ENCODE assay signal across 17 mouse cellular contexts in genomic region chr11:112543473-112543872, GRCm38 (mm10).
DNase-seq lines count a peak whose midpoint lies in the region; ATAC-seq lines count a peak whose summit lies in the region.
"Had no signal": no experiment of that assay in that cellular context is flagged by ENCODE, and none has a peak within 500 bp of the region (broad histone marks: within the 10 kb centered on the region; RNA-seq: fewer than 3 reads in every experiment).

No protein-coding gene starts in this region.

- H3K4me2 ChIP-seq in heart, embryonic 13.5 days, result no peak overlapping the region
- H3K4me2 ChIP-seq in kidney, embryonic 15.5 days, result no peak overlapping the region
- no peak overlapping the region for H3K4me2 ChIP-seq in lung, embryonic 15.5 days
- no peak overlapping the region for H3K4me2 ChIP-seq in embryonic facial prominence, embryonic 12.5 days (replicated peaks)
- H3K4me2 ChIP-seq: liver, embryonic 15.5 days had no signal

- no peaks in the 10 kb centered on the region for H3K4me1 ChIP-seq in heart, embryonic 13.5 days
- 0 out of 2 replicates have a peak, but pooled peaks cover 15% of the 10 kb centered on the region for H3K4me1 ChIP-seq in kidney, embryonic 15.5 days
- H3K4me1 ChIP-seq in lung, embryonic 15.5 days, result no peaks in the 10 kb centered on the region
- peaks cover 17% of the 10 kb centered on the region for H3K4me1 ChIP-seq in embryonic facial prominence, embryonic 12.5 days
- H3K4me1 ChIP-seq: liver, embryonic 15.5 days had no signal

- no peaks in the 10 kb centered on the region for H3K27me3 ChIP-seq in heart, embryonic 13.5 days (replicated peaks)
- H3K27me3 ChIP-seq in kidney, embryonic 15.5 days, result no peaks in the 10 kb centered on the region
- no peaks in the 10 kb centered on the region for H3K27me3 ChIP-seq in lung, embryonic 15.5 days
- no peaks in the 10 kb centered on the region for H3K27me3 ChIP-seq in embryonic facial prominence, embryonic 12.5 days
- H3K27me3 ChIP-seq: liver, embryonic 15.5 days had no signal

- H3K4me3 ChIP-seq in heart, embryonic 13.5 days, result no peak overlapping the region
- H3K4me3 ChIP-seq in kidney, embryonic 15.5 days (replicated peaks), result no peak overlapping the region
- no peak overlapping the region for H3K4me3 ChIP-seq in lung, embryonic 15.5 days
- H3K4me3 ChIP-seq in embryonic facial prominence, embryonic 12.5 days, result no peak overlapping the region
- H3K4me3 ChIP-seq: gastrocnemius, adult 2 months; liver, embryonic 15.5 days; myocyte had no signal

- no peaks in the 10 kb centered on the region for H3K36me3 ChIP-seq in heart, embryonic 13.5 days
- no peaks in the 10 kb centered on the region for H3K36me3 ChIP-seq in kidney, embryonic 15.5 days
- no peaks in the 10 kb centered on the region for H3K36me3 ChIP-seq in lung, embryonic 15.5 days
- H3K36me3 ChIP-seq in embryonic facial prominence, embryonic 12.5 days, result no peaks in the 10 kb centered on the region
- H3K36me3 ChIP-seq: liver, embryonic 15.5 days had no signal

- DNase-seq in heart, postnatal 14 days, result no peak
- no peak for DNase-seq in kidney, adult 18-20 months
- DNase-seq in lung, postnatal 14 days, result no peak
- DNase-seq: B cell, adult 2 months; cerebellum, postnatal 14 days; gastrocnemius, adult 2 months; heart, adult 18-20 months; kidney, adult 2 months; retina, postnatal 1 day had no signal

- no peak for ATAC-seq in heart, embryonic 13.5 days (ENCODE audit: extremely low read depth, insufficient number of reproducible peaks, low FRiP score, low TSS enrichment)
- ATAC-seq in kidney, embryonic 15.5 days (replicated peaks; ENCODE audit: low FRiP score), result peak; percentile 60; the same call in 1 of the 2 replicates
- peak; percentile 35; the same call in 1 of the 2 replicates for ATAC-seq in lung, embryonic 15.5 days (ENCODE audit: borderline replicate concordance, extremely low read depth, low FRiP score, low TSS enrichment)
- ATAC-seq in embryonic facial prominence, embryonic 12.5 days (ENCODE audit: insufficient number of reproducible peaks, insufficient read depth, low FRiP score, low TSS enrichment), result 0 out of 2 replicates have a peak, but pooled peaks have one; percentile 10
- no peak for ATAC-seq in monocyte, adult 5-6 weeks (replicated peaks; ENCODE audit: insufficient number of reproducible peaks, low FRiP score, low TSS enrichment, poor library complexity, severe bottlenecking)
- ATAC-seq: Patski had no signal

- 60% methylated on average over 6 of the region's 6 CpGs for WGBS in heart, embryonic 13.5 days
- 52% methylated on average over 6 of the region's 6 CpGs for whole genome bisulfite sequencing in kidney, embryonic 15.5 days
- WGBS in lung, embryonic 15.5 days, result 55% methylated on average over 6 of the region's 6 CpGs
- WGBS in embryonic facial prominence, embryonic 12.5 days, result 50% methylated on average over 6 of the region's 6 CpGs

- H3K27ac ChIP-seq in heart, embryonic 13.5 days (replicated peaks), result peak overlapping the region; percentile 48; the same call in 1 of the 2 replicates
- peak overlapping the region; percentile 20; the same call in 1 of the 2 replicates for H3K27ac ChIP-seq in kidney, embryonic 15.5 days
- H3K27ac ChIP-seq in lung, embryonic 15.5 days, result no peak overlapping the region
- 0 out of 2 replicates have a peak overlapping the region, but pooled peaks have one; percentile 17 for H3K27ac ChIP-seq in embryonic facial prominence, embryonic 12.5 days
- H3K27ac ChIP-seq: gastrocnemius, adult 2 months; liver, embryonic 15.5 days had no signal

- H3K9me3 ChIP-seq in heart, embryonic 13.5 days, result no peaks in the 10 kb centered on the region
- H3K9me3 ChIP-seq in kidney, embryonic 15.5 days (replicated peaks), result no peaks in the 10 kb centered on the region
- H3K9me3 ChIP-seq in lung, embryonic 15.5 days, result no peaks in the 10 kb centered on the region
- H3K9me3 ChIP-seq in embryonic facial prominence, embryonic 12.5 days, result no peaks in the 10 kb centered on the region
- H3K9me3 ChIP-seq: liver, embryonic 15.5 days had no signal

- intact Hi-C loops in heart, postnatal 14 days (cut with DNase I), result no loop called here

- H3K9ac ChIP-seq in heart, embryonic 13.5 days, result no peak overlapping the region
- H3K9ac ChIP-seq in kidney, embryonic 15.5 days, result no peak overlapping the region
- H3K9ac ChIP-seq in lung, embryonic 15.5 days, result no peak overlapping the region
- no peak overlapping the region for H3K9ac ChIP-seq in embryonic facial prominence, embryonic 12.5 days
- H3K9ac ChIP-seq: liver, embryonic 15.5 days had no signal

Comparison
In these comparisons a context has a peak if more than half of its experiments do, and no peak if none do; other contexts are left out.
1. ATAC-seq: peak in kidney, embryonic 15.5 days (single experiment), lung, embryonic 15.5 days (single experiment) and embryonic facial prominence, embryonic 12.5 days (single experiment); none in heart, embryonic 13.5 days (single experiment) and monocyte, adult 5-6 weeks (single experiment).